Mouse (Mus musculus) CH12.LX (cell line): Measurements from ENCODE around the gene Ltf. TPM values are rescaled to one million over a fixed set of nuclear protein-coding genes. Genes with fewer than 3 reads are reported as not detected.

ENCODE experiments used
- DNase-seq: peaks from one replicate; pipeline ENCODE4 v3.0.0-alpha.2; 2013; ENCODE audit errors: extremely low read depth
- H3K27ac ChIP-seq: 2 replicates; pipeline ENCODE4 v1.5.1; 2012; ENCODE audit warnings: low read depth, mild to moderate bottlenecking, control low read depth, moderate library complexity; ENCODE audit not compliant: insufficient read depth
- H3K27me3 ChIP-seq: replicated peaks from 2 replicates; pipeline ENCODE3; 2012; ENCODE audit warnings: inconsistent platforms
- H3K36me3 ChIP-seq, 2 experiments: replicated peaks in 1 of 2; 2 replicates each; pipeline versions ENCODE3 to v1.6.1; 2012; ENCODE audit warnings: inconsistent platforms in 1 of 2, low read length in 1 of 2, mild to moderate bottlenecking in 1 of 2, mixed read lengths in 1 of 2, moderate library complexity in 1 of 2; ENCODE audit not compliant: control insufficient read depth in 1 of 2, insufficient read depth in 1 of 2
- H3K4me1 ChIP-seq, 2 experiments: 2 replicates each; pipeline ENCODE4 v1.6.1; 2012; ENCODE audit warnings: inconsistent platforms in 1 of 2, moderate library complexity in 1 of 2; ENCODE audit not compliant: insufficient read depth in 2 of 2, control insufficient read depth in 1 of 2
- H3K4me2 ChIP-seq: 2 replicates; pipeline ENCODE4 v1.6.1; 2012; ENCODE audit warnings: low read depth, mild to moderate bottlenecking, control low read depth; ENCODE audit not compliant: poor library complexity, insufficient read depth, severe bottlenecking
- H3K4me3 ChIP-seq, 3 experiments: fragments of 150-350 bp in 1 of 3; sonication (generic) in 1 of 3; replicated peaks in 1 of 3; 2 replicates each; pipeline versions ENCODE3 to v1.5.1; 2011 to 2012; ENCODE audit warnings: low read depth in 2 of 3, low read length in 2 of 3, mild to moderate bottlenecking in 2 of 3, moderate library complexity in 2 of 3, control low read depth in 1 of 3, improper control_type of control experiment in 1 of 3, inconsistent platforms in 1 of 3, mixed read lengths in 1 of 3; ENCODE audit not compliant: poor library complexity in 1 of 3
- H3K79me2 ChIP-seq: replicated peaks from 2 replicates; pipeline ENCODE4 v1.6.1; 2012; ENCODE audit warnings: mild to moderate bottlenecking, moderate library complexity; ENCODE audit not compliant: control insufficient read depth, poor library complexity, insufficient read depth, severe bottlenecking; ENCODE audit errors: extremely low read depth
- H3K9ac ChIP-seq: 2 replicates; pipeline ENCODE4 v1.6.1; 2012; ENCODE audit warnings: low read depth, mild to moderate bottlenecking, control low read depth, moderate library complexity; ENCODE audit not compliant: insufficient read depth
- H3K9me3 ChIP-seq: replicated peaks from 2 replicates; pipeline ENCODE3; 2012; ENCODE audit warnings: low read length, inconsistent platforms, mixed read lengths
- BHLHE40 ChIP-seq: IDR thresholded peaks from 2 replicates; pipeline ENCODE4 v1.6.1; 2011; ENCODE audit warnings: mild to moderate bottlenecking, low read depth, low read length, improper control_type of control experiment
- CHD1 ChIP-seq: IDR thresholded peaks from 2 replicates; pipeline ENCODE4 v1.6.1; 2012; ENCODE audit warnings: low read depth, low read length, improper control_type of control experiment, inconsistent platforms
- CTCF ChIP-seq, 2 experiments: IDR thresholded peaks in 1 of 2; conservative IDR thresholded peaks in 1 of 2; 2 replicates each; pipeline ENCODE4 v1.5.1; 2011 to 2012; ENCODE audit warnings: low read depth in 2 of 2, low read length in 2 of 2, improper control_type of control experiment in 1 of 2, inconsistent platforms in 1 of 2, mild to moderate bottlenecking in 1 of 2, moderate library complexity in 1 of 2
- E2F4 ChIP-seq: IDR thresholded peaks from 2 replicates; pipeline ENCODE4 v1.6.1; 2011; ENCODE audit warnings: low read depth, low read length, improper control_type of control experiment; ENCODE audit not compliant: insufficient replicate concordance
- ELF1 ChIP-seq: IDR thresholded peaks from 2 replicates; pipeline ENCODE4 v1.6.1; 2014; ENCODE audit warnings: low read depth, mild to moderate bottlenecking, inconsistent platforms, low read length, improper control_type of control experiment
- EP300 ChIP-seq: IDR thresholded peaks from 2 replicates; pipeline ENCODE4 v1.6.1; 2011; ENCODE audit warnings: low read length, improper control_type of control experiment
- ETS1 ChIP-seq: conservative IDR thresholded peaks from 2 replicates; pipeline ENCODE4 v1.6.1; 2012; ENCODE audit warnings: low read depth, mild to moderate bottlenecking, inconsistent platforms, low read length, improper control_type of control experiment, moderate library complexity
- GABPA ChIP-seq: IDR thresholded peaks from 2 replicates; pipeline ENCODE4 v1.6.1; 2012; ENCODE audit warnings: low read depth, low read length, improper control_type of control experiment, inconsistent platforms; ENCODE audit not compliant: insufficient replicate concordance
- HCFC1 ChIP-seq: IDR thresholded peaks from 2 replicates; pipeline ENCODE4 v1.6.1; 2012; ENCODE audit warnings: low read depth, mild to moderate bottlenecking, inconsistent platforms, low read length, improper control_type of control experiment
- IRF4 ChIP-seq: IDR thresholded peaks from 2 replicates; pipeline ENCODE4 v1.6.1; 2014; ENCODE audit warnings: low read depth, mild to moderate bottlenecking, inconsistent platforms, low read length, improper control_type of control experiment
- JUND ChIP-seq: conservative IDR thresholded peaks from 2 replicates; pipeline ENCODE4 v1.6.1; 2011; ENCODE audit warnings: low read depth, low read length, improper control_type of control experiment
- KAT2A ChIP-seq: IDR thresholded peaks from 2 replicates; pipeline ENCODE4 v1.6.1; 2012; ENCODE audit warnings: low read length, improper control_type of control experiment, inconsistent platforms; ENCODE audit not compliant: insufficient replicate concordance
- MAFK ChIP-seq: IDR thresholded peaks from 2 replicates; pipeline ENCODE4 v1.6.1; 2011; ENCODE audit warnings: low read length, improper control_type of control experiment; ENCODE audit not compliant: insufficient replicate concordance
- MAX ChIP-seq: IDR thresholded peaks from 2 replicates; pipeline ENCODE4 v1.6.1; 2011; ENCODE audit warnings: low read length, improper control_type of control experiment
- MEF2A ChIP-seq: IDR thresholded peaks from 2 replicates; pipeline ENCODE4 v1.6.1; 2014; ENCODE audit warnings: low read depth, mild to moderate bottlenecking, inconsistent platforms, low read length, improper control_type of control experiment, borderline replicate concordance
- MXI1 ChIP-seq: IDR thresholded peaks from 2 replicates; pipeline ENCODE4 v1.6.1; 2011; ENCODE audit warnings: mild to moderate bottlenecking, low read depth, low read length, improper control_type of control experiment
- MYC ChIP-seq: IDR thresholded peaks from 2 replicates; pipeline ENCODE4 v1.6.1; 2011; ENCODE audit warnings: low read depth, mild to moderate bottlenecking, improper control_type of control experiment, low read length
- NELFE ChIP-seq: IDR thresholded peaks from 2 replicates; pipeline ENCODE4 v1.6.1; 2011; ENCODE audit warnings: low read depth, low read length, improper control_type of control experiment
- POLR2A ChIP-seq: IDR thresholded peaks from 2 replicates; pipeline ENCODE4 v1.6.1; 2011; ENCODE audit warnings: low read depth, mild to moderate bottlenecking, improper control_type of control experiment, low read length
- POLR2AphosphoS2 ChIP-seq: IDR thresholded peaks from 2 replicates; pipeline ENCODE4 v1.6.1; 2011; ENCODE audit warnings: low read depth, low read length, improper control_type of control experiment
- RAD21 ChIP-seq: IDR thresholded peaks from 2 replicates; pipeline ENCODE4 v1.6.1; 2011; ENCODE audit warnings: low read depth, mild to moderate bottlenecking, low read length, improper control_type of control experiment, moderate library complexity
- RCOR1 ChIP-seq: conservative IDR thresholded peaks from 2 replicates; pipeline ENCODE4 v1.6.1; 2012; ENCODE audit warnings: low read depth, mild to moderate bottlenecking, inconsistent platforms, low read length, improper control_type of control experiment
- SIN3A ChIP-seq: IDR thresholded peaks from 2 replicates; pipeline ENCODE4 v1.6.1; 2012; ENCODE audit warnings: low read length, improper control_type of control experiment, inconsistent platforms
- SMC3 ChIP-seq: IDR thresholded peaks from 2 replicates; pipeline ENCODE4 v1.6.1; 2011; ENCODE audit warnings: low read depth, low read length, improper control_type of control experiment
- TBP ChIP-seq: conservative IDR thresholded peaks from 2 replicates; pipeline ENCODE4 v1.6.1; 2011; ENCODE audit warnings: low read depth, low read length, improper control_type of control experiment
- TCF12 ChIP-seq: IDR thresholded peaks from 2 replicates; pipeline ENCODE4 v1.6.1; 2014; ENCODE audit warnings: low read depth, mild to moderate bottlenecking, inconsistent platforms, low read length, improper control_type of control experiment
- UBTF ChIP-seq: IDR thresholded peaks from 2 replicates; pipeline ENCODE4 v1.6.1; 2012; ENCODE audit warnings: low read depth, mild to moderate bottlenecking, inconsistent platforms, low read length, improper control_type of control experiment, moderate library complexity
- USF2 ChIP-seq: conservative IDR thresholded peaks from 2 replicates; pipeline ENCODE4 v1.6.1; 2011; ENCODE audit warnings: low read depth, low read length, improper control_type of control experiment
- ZC3H11A ChIP-seq: IDR thresholded peaks from 2 replicates; pipeline ENCODE4 v1.6.1; 2012; ENCODE audit warnings: low read depth, mild to moderate bottlenecking, inconsistent platforms, low read length, improper control_type of control experiment
- ZNF384 ChIP-seq: IDR thresholded peaks from 2 replicates; pipeline ENCODE4 v1.6.1; 2012; ENCODE audit warnings: low read depth, low read length, improper control_type of control experiment, inconsistent platforms
- dilution Hi-C: fragments of 300-500 bp; cut with MboI; formaldehyde crosslinking; loops from 2 replicates; pipeline ENCODE4 v1.14.3; 2020; ENCODE audit warnings: low sequenced_read_pairs; ENCODE audit not compliant: extremely low pct_unique_long_range_greater_than_20kb, extremely low pct_ligation_motif_present
- in situ Hi-C: fragments of 300-500 bp; cut with MboI; formaldehyde crosslinking; loops from 3 replicates; pipeline ENCODE4 v1.14.3; 2019; ENCODE audit warnings: low sequenced_read_pairs, low pct_ligation_motif_present, low pct_unique_long_range_greater_than_20kb, mixed read lengths
- polyA plus RNA-seq: library from polyadenylated mRNA; unstranded; fragments of >175 nt; gene quantifications from 2 replicates; pipeline ENCODE4 v1.2.1, GENCODE M21; 2012; ENCODE audit warnings: low read depth; ENCODE audit not compliant: insufficient read length
- total RNA-seq, 2 experiments: library from RNA; depleted of rRNA; stranded (reverse); fragments of 300-350 nt in 1 of 2; fragments of >200 nt in 1 of 2; gene quantifications; 2 replicates each; pipeline ENCODE4 v1.2.3; 2012 to 2014

Gene Ltf
- total and polyA plus RNA-seq, 3 experiments: 0.08 TPM; not detected in 2

- H3K4me1 ChIP-seq: peaks cover 0 to 13% of the 10 kb centered on the region in 2 experiments; a peak in 2 of 4 replicates
- no peaks in the 10 kb centered on the region for H3K79me2 ChIP-seq
- H3K4me3 ChIP-seq: no peak overlapping the region
- dilution Hi-C loops (no loop called here), in situ Hi-C loops (no loop called here)
- H3K9me3 ChIP-seq: peaks cover 12% of the 10 kb centered on the region
- H3K9ac ChIP-seq: no peak overlapping the region
- no peak for DNase-seq
- H3K27ac ChIP-seq: no peak overlapping the region
- no peaks in the 10 kb centered on the region for H3K36me3 ChIP-seq
- H3K27me3 ChIP-seq: no peaks in the 10 kb centered on the region
- 0 out of 2 replicates have a peak overlapping the region, but pooled peaks have one; percentile 30 for H3K4me2 ChIP-seq
- TF ChIP-seq MEF2A: 0 out of 2 replicates have a peak, but pooled peaks have one; percentile 22
- TF ChIP-seq JUND: no peak
- no peak for TF ChIP-seq MXI1
- TF ChIP-seq RAD21: peak; percentile 88
- no peak for TF ChIP-seq SIN3A
- peak; percentile 13; the same call in 1 of the 2 replicates for TF ChIP-seq ELF1
- TF ChIP-seq UBTF: no peak
- TF ChIP-seq MAX: no peak
- TF ChIP-seq CHD1: no peak
- no peak for TF ChIP-seq TBP
- no peak for TF ChIP-seq KAT2A
- TF ChIP-seq SMC3: peak; percentile 95
- no peak for TF ChIP-seq MYC
- TF ChIP-seq HCFC1: no peak
- TF ChIP-seq MAFK: no peak
- peak; percentile 22; the same call in 1 of the 2 replicates for TF ChIP-seq NELFE
- no peak for TF ChIP-seq BHLHE40
- no peak for TF ChIP-seq USF2
- no peak for TF ChIP-seq RCOR1
- no peak for TF ChIP-seq IRF4
- TF ChIP-seq EP300: no peak
- TF ChIP-seq CTCF (conservative IDR thresholded peaks at IDR 0.05 in 1 of 2, IDR thresholded peaks at IDR 0.05 in 1 of 2; ENCODE audit: low read depth in 2 of 2, low read length in 2 of 2): peak; percentile 17 to 94; a peak in 2 of 4 replicates
- no peak for TF ChIP-seq TCF12
- TF ChIP-seq POLR2AphosphoS2: no peak
- TF ChIP-seq ETS1: no peak
- no peak for TF ChIP-seq GABPA
- TF ChIP-seq ZC3H11A: peak; percentile 84
- no peak for TF ChIP-seq E2F4
- no peak for TF ChIP-seq ZNF384
- no peak for TF ChIP-seq POLR2A
Observed at GRCm38 (mm10) chr9:111072175-111072574, 53.1 kb downstream of the Ltf start.
